Mouse (Mus musculus) heart, embryonic 12.5 days (tissue): ENCODE data around the gene Tsnax. TPM values are rescaled to one million over a fixed set of nuclear protein-coding genes. Genes with fewer than 3 reads are reported as not detected.

ENCODE experiments used
- ATAC-seq: fragments of 200-750 bp; cut with Nextera tagmentation; 2 replicates; pipeline ENCODE4 v1.8.0; 2017; ENCODE audit warnings: moderate TSS enrichment, moderate library complexity; ENCODE audit not compliant: insufficient number of reproducible peaks, low FRiP score
- H3K27ac ChIP-seq: fragments of 300-500 bp; sonication (generic); 2 replicates; pipeline ENCODE4 v1.5.1; 2016; ENCODE audit warnings: mild to moderate bottlenecking, moderate library complexity; ENCODE audit not compliant: poor library complexity, severe bottlenecking
- H3K27me3 ChIP-seq: fragments of 300-500 bp; sonication (generic); replicated peaks from 2 replicates; pipeline ENCODE4 v1.6.1; 2016; ENCODE audit warnings: mild to moderate bottlenecking, moderate library complexity
- H3K36me3 ChIP-seq: fragments of 300-500 bp; sonication (generic); 2 replicates; pipeline ENCODE4 v1.6.1; 2016; ENCODE audit warnings: mild to moderate bottlenecking, moderate library complexity
- H3K4me1 ChIP-seq: fragments of 300-500 bp; sonication (generic); replicated peaks from 2 replicates; pipeline ENCODE4 v1.6.1; 2016; ENCODE audit warnings: mild to moderate bottlenecking
- H3K4me2 ChIP-seq: fragments of 300-500 bp; sonication (generic); 2 replicates; pipeline ENCODE4 v1.6.1; 2016; ENCODE audit warnings: mild to moderate bottlenecking, moderate library complexity
- H3K4me3 ChIP-seq: fragments of 300-500 bp; sonication (generic); 2 replicates; pipeline ENCODE4 v1.5.1; 2016; ENCODE audit warnings: mild to moderate bottlenecking
- H3K9ac ChIP-seq: fragments of 300-500 bp; sonication (generic); 2 replicates; pipeline ENCODE4 v1.6.1; 2016; ENCODE audit warnings: mild to moderate bottlenecking, moderate library complexity
- H3K9me3 ChIP-seq: fragments of 300-500 bp; sonication (generic); replicated peaks from 2 replicates; pipeline ENCODE4 v1.6.1; 2016; ENCODE audit warnings: mild to moderate bottlenecking, moderate library complexity
- WGBS: fragments of 180-500 bp; shearing (Covaris S2); methylation state at CpG from one replicate; pipeline ENCODE4 v1.1.7; 2016; 5-methylcytosine and 5-hydroxymethylcytosine counted together
- polyA plus RNA-seq: library from polyadenylated mRNA; unstranded; fragments of >200 nt; fragmentation: Nextera tagmentation; extraction: Ambion mirVana; gene quantifications from 2 replicates; pipeline ENCODE4 v1.2.1, GENCODE M21; 2016

Gene Tsnax
- polyA plus RNA-seq, 1 experiment from 2014 or later = 91.8 TPM

GRCm38 (mm10) chr8:125066913-125067595 is 54.3 kb downstream of the Tsnax start:
- H3K27ac ChIP-seq = peak overlapping the region; percentile 69
- no peak overlapping the region for H3K4me3 ChIP-seq
- no peaks in the 10 kb centered on the region for H3K36me3 ChIP-seq
- ATAC-seq = peak; percentile 46; the same call in 1 of the 2 replicates
- 31% methylated on average over 12 of the region's 12 CpGs for WGBS
- H3K9me3 ChIP-seq = no peaks in the 10 kb centered on the region; the same call in 1 of the 2 replicates
- peaks cover 17% of the 10 kb centered on the region; the same call in 1 of the 2 replicates for H3K4me1 ChIP-seq
- H3K27me3 ChIP-seq = no peaks in the 10 kb centered on the region
- H3K9ac ChIP-seq = no peak overlapping the region
- peak overlapping the region; percentile 43 for H3K4me2 ChIP-seq

DNA sequence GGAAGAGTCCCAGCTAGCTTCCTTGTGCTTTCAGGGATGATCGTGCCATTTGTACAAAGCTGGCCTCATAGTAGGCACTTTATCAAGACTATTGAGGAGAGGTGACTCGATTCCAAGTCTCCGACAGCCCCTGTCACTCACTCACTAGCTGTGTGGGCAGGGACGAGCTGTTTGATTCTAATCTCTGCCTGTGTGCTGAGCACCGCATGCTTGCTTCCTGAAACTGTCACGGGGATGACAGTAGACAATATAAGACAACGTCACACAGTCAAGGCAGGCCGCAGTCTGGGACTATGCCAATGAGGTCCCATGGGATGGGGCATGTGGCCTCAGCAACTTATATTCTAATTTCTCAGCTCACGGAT is 54.8 kb downstream of the Tsnax start:
- H3K4me1 ChIP-seq = peaks cover 17% of the 10 kb centered on the region; the same call in 1 of the 2 replicates
- H3K4me3 ChIP-seq = no peak overlapping the region
- H3K9ac ChIP-seq = no peak overlapping the region
- no peaks in the 10 kb centered on the region for H3K27me3 ChIP-seq
- H3K27ac ChIP-seq = peak overlapping the region; percentile 69
- peak overlapping the region; percentile 43; the same call in 1 of the 2 replicates for H3K4me2 ChIP-seq
- WGBS = 57% methylated on average over 9 of the region's 9 CpGs
- ATAC-seq = 0 out of 2 replicates have a peak, but pooled peaks have one; percentile 46
- no peaks in the 10 kb centered on the region for H3K36me3 ChIP-seq
- H3K9me3 ChIP-seq = no peaks in the 10 kb centered on the region; the same call in 1 of the 2 replicates

- 80% methylated on average over 6 of the region's 6 CpGs for WGBS
- Histone ChIP-seq H3K4me2 (no peak overlapping the region), H3K27me3 (no peaks in the 10 kb centered on the region), H3K4me3 (no peak overlapping the region), H3K9ac (no peak overlapping the region), H3K9me3 (no peaks in the 10 kb centered on the region; the same call in 1 of the 2 replicates), H3K4me1 (peaks cover 21% of the 10 kb centered on the region; the same call in 1 of the 2 replicates), H3K36me3 (no peaks in the 10 kb centered on the region), H3K27ac (peak overlapping the region; percentile 69; the same call in 1 of the 2 replicates)
- ATAC-seq = no peak
Observed at GRCm38 (mm10) chr8:125068146-125068905, 55.5 kb downstream of the Tsnax start.

DNA sequence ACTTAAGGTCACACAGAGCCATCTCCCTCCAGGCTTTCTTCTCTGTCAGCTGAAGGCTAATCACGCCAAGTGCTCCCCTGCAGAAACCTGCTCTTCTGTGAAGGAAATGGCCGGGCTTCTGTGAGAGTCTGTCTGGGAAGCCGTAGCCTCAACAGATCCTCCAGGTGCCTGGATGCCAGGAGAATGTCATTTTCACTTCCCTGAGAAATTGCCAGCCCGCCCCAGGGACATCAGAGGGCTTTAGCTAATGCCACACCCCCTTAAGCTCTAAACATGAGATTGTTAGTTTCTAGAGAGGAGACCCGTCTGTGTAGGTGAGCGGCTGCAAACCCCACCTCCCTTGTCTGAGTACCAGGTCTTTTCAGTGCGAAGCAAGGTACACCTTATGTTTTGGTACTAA is 56.5 kb downstream of the Tsnax start:
- H3K9me3 ChIP-seq = no peaks in the 10 kb centered on the region; the same call in 1 of the 2 replicates
- H3K4me2 ChIP-seq = no peak overlapping the region
- no peak overlapping the region for H3K27ac ChIP-seq
- H3K27me3 ChIP-seq = no peaks in the 10 kb centered on the region
- no peaks in the 10 kb centered on the region for H3K36me3 ChIP-seq
- WGBS = 57% methylated on average over 7 of the region's 7 CpGs
- no peak for ATAC-seq
- H3K9ac ChIP-seq = 0 out of 2 replicates have a peak overlapping the region, but pooled peaks have one; percentile 18
- peaks cover 26% of the 10 kb centered on the region; the same call in 1 of the 2 replicates for H3K4me1 ChIP-seq
- H3K4me3 ChIP-seq = no peak overlapping the region

GRCm38 (mm10) chr8:125069733-125070132 is 56.9 kb downstream of the Tsnax start:
- no peaks in the 10 kb centered on the region for H3K36me3 ChIP-seq
- H3K4me2 ChIP-seq = no peak overlapping the region
- ATAC-seq = no peak
- H3K27ac ChIP-seq = no peak overlapping the region
- no peak overlapping the region for H3K9ac ChIP-seq
- no peaks in the 10 kb centered on the region; the same call in 1 of the 2 replicates for H3K9me3 ChIP-seq
- WGBS = 57% methylated on average over 6 of the region's 6 CpGs
- H3K27me3 ChIP-seq = no peaks in the 10 kb centered on the region
- H3K4me1 ChIP-seq = peaks cover 30% of the 10 kb centered on the region; the same call in 1 of the 2 replicates
- H3K4me3 ChIP-seq = no peak overlapping the region

DNA sequence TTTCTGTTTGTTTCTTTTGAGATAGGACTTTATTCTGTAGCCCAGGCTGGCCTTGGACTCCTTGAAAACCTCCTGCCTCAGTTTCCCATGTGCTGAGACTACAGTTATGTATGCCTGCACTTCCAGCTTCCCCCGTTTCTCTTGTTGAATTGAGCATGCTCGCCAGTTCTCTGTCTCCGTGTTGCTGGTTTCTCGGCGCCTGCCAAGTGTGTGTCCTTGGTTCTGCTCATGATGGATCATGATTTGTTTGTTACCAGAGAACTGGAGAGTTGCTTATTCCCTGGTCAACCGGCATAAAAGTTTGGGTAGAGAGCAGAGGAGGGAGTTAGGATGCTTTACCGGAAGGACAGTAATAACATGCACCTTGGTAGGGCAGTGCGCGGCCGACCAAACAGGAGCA is 61.3 kb downstream of the Tsnax start:
- no peaks in the 10 kb centered on the region for H3K27me3 ChIP-seq
- no peaks in the 10 kb centered on the region for H3K9me3 ChIP-seq
- H3K4me3 ChIP-seq = no peak overlapping the region
- no peak overlapping the region for H3K27ac ChIP-seq
- H3K36me3 ChIP-seq = no peaks in the 10 kb centered on the region
- no peak for ATAC-seq
- peaks cover 51% of the 10 kb centered on the region for H3K4me1 ChIP-seq
- H3K4me2 ChIP-seq = no peak overlapping the region
- 86% methylated on average over 10 of the region's 10 CpGs for WGBS
- no peak overlapping the region for H3K9ac ChIP-seq

GRCm38 (mm10) chr8:125074581-125074980 is 61.8 kb downstream of the Tsnax start:
- no peak for ATAC-seq

GRCm38 (mm10) chr8:125075389-125075788 is 62.6 kb downstream of the Tsnax start:
- no peak for ATAC-seq
- H3K9ac ChIP-seq = no peak overlapping the region
- no peaks in the 10 kb centered on the region for H3K9me3 ChIP-seq
- H3K4me1 ChIP-seq = peaks cover 48% of the 10 kb centered on the region
- WGBS = 56% methylated on average over 4 of the region's 4 CpGs
- no peaks in the 10 kb centered on the region for H3K36me3 ChIP-seq
- H3K27me3 ChIP-seq = no peaks in the 10 kb centered on the region
- no peak overlapping the region for H3K4me3 ChIP-seq
- no peak overlapping the region for H3K4me2 ChIP-seq
- no peak overlapping the region for H3K27ac ChIP-seq

More at GRCm38 (mm10) chr8:125074581-125074980, 61.8 kb downstream of the Tsnax start:
- Histone ChIP-seq H3K36me3 (no peaks in the 10 kb centered on the region), H3K4me1 (peaks cover 47% of the 10 kb centered on the region), H3K9me3 (no peaks in the 10 kb centered on the region), H3K9ac (no peak overlapping the region), H3K4me2 (no peak overlapping the region), H3K4me3 (no peak overlapping the region), H3K27ac (no peak overlapping the region), H3K27me3 (no peaks in the 10 kb centered on the region)
- 81% methylated on average over 2 of the region's 2 CpGs for WGBS

DNA sequence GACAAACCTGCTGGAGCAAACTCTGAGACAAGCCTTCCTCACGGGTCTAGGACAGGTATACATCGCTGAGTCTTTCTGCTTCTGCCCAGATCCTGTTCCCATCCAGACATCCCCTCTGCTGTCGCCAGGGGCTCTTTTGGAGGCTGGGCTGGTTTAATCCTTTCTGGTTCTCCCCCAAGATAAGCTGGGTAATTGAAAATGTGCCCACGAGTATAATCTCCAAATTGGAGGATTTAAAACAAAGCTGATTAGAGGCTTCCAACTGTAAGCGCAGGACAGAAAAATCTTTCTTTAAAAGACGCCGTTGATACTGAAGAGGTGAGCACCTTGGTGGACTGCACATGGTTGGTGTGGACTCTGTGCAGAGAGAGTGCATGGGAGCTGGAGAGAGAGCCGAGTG is 64.5 kb downstream of the Tsnax start:
- Histone ChIP-seq H3K27ac (no peak overlapping the region), H3K4me1 (peaks cover 53% of the 10 kb centered on the region), H3K36me3 (no peaks in the 10 kb centered on the region), H3K27me3 (no peaks in the 10 kb centered on the region), H3K9ac (no peak overlapping the region), H3K9me3 (no peaks in the 10 kb centered on the region), H3K4me3 (no peak overlapping the region), H3K4me2 (no peak overlapping the region)
- ATAC-seq = no peak
- 66% methylated on average over 8 of the region's 8 CpGs for WGBS

- H3K4me1 ChIP-seq = peaks cover 54% of the 10 kb centered on the region
Observed at GRCm38 (mm10) chr8:125078771-125079384, 66.1 kb downstream of the Tsnax start.

More at GRCm38 (mm10) chr8:125078771-125079384, 66.1 kb downstream of the Tsnax start:
- H3K9ac ChIP-seq = no peak overlapping the region
- no peaks in the 10 kb centered on the region for H3K36me3 ChIP-seq
- no peaks in the 10 kb centered on the region for H3K9me3 ChIP-seq
- no peak overlapping the region for H3K4me3 ChIP-seq
- no peak for ATAC-seq
- no peak overlapping the region for H3K4me2 ChIP-seq
- no peaks in the 10 kb centered on the region for H3K27me3 ChIP-seq
- no peak overlapping the region for H3K27ac ChIP-seq
- 50% methylated on average over 9 of the region's 9 CpGs for WGBS
